Mouse (Mus musculus) c-Kit-positive CD71-positive TER-119-positive erythroid progenitor cells, embryonic 14.5 days (primary cell): ENCODE data around the gene Tnr.

Experiments used
- DNase-seq: peaks from one replicate; pipeline ENCODE4 v3.0.0-alpha.2; 2013; ENCODE audit warnings: low spot score

Gene Tnr

DNA sequence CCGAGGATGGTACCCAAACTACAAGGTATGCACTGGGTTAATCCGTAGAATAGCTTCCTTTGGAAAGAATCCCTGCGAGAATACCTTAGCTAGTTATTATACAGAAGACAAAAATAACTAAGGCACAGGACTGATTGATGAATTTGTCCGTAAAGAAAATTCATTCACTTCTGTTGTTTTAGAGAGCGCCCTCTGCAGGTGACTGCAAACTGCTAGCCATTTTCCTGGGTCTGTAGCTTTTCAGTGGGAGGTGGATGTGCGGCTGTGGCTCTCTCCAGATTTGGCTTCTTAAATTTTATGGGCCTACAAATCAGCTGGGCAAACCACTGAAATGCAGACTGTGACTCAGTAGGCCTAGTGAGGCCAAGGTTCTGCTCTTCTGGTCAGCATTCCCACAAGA lies 42.5 kb downstream of the Tnr start:
- DNase-seq: no peak

DNA sequence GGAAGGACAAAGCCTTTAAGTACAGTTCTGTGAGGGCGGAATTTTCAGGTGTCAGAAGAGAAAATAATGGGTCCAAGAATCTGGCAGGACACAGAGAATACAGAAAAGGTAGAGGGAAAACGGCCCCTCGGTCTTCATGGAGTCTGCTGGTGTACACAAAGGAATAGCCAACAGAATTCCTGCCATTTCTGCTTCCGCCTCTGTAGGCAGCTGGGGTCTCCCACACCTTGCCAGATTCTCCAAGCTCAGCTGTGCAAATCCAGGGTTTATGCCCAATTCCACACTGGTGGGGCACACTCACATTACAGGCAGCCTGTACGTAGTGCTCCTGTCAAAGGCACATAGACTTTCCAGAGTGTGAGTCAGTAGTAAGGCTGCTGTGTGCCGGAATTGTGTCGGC lies 43.6 kb downstream of the Tnr start:
- no peak for DNase-seq

DNA sequence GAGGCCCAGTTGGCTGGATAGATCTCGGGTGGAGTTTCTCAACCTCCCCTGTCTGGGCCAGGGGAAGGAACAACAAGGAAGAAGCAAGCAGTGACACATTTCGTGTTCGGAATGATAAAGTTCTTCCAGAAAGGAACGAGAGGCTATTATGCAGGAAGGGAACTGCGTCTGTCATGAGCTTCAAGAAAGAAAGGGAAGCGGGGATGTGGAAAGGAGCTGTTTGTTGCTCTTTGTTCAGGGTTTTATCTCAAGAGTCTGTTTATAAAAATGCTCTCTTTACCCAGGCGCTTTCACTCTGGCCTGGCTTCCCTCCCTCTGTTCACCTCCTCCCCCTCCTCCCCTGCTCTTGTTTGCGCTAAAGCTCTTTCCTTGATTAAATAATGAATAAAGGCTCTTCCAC lies 46.7 kb downstream of the Tnr start:
- no peak for DNase-seq

DNA sequence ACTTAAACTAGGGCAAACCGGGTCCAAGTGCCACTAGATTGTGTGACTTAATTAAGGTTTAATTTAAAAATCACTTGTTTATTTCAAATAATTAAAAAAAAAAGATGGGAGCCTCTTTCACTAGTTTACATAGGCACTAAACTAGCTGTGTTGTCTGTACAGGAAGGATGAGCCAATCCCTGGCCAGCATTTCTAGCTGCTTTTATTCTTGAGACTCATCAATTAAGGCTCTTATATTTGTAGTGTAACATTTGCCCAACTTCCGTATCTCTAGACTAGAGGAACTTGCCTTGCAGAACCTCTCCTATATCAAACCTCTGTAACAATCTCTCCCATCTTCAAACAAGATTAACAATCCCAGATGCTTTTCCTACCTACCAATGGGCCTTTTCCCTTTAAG lies 47.3 kb downstream of the Tnr start:
- DNase-seq: no peak

DNA sequence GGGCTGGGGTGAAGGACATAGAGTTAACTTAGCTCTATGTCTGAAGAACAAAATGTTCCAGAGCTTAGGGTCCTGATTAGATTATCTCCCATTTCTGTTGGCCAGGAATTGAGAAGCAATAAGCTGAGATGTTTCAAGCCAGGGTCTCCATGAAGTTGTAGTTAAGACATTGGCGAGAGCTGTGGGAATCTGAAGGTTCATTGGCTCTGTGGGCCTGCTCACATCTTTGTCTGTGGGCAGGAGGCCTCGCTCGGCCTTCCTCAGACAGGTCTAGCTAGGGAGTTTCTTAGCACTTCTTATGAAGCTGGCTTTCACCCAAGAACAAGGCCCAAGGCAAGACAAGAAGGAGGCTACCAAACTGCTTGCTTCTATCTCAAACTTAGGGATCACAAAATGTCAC lies 48.4 kb downstream of the Tnr start:
- no peak for DNase-seq

DNA sequence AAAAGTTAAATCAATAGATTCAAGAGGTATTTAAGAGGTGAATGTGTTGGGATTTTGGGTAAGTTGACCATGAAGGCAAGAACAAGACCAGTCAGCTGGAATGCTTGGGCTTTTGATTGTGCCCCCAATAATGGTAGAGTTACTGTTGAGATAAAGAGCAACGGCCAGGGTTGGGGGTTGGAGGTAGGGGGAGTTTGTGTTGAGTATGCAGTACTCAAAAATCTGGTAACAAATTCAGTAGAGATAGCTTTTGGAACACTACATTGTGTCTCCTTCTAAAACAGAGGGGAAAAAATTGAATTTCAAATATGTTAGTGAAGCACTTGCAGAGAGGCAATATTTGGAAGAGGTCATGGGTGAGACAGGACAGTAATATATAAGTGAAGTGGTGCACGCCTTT lies 49.5 kb downstream of the Tnr start:
- DNase-seq: no peak

DNA sequence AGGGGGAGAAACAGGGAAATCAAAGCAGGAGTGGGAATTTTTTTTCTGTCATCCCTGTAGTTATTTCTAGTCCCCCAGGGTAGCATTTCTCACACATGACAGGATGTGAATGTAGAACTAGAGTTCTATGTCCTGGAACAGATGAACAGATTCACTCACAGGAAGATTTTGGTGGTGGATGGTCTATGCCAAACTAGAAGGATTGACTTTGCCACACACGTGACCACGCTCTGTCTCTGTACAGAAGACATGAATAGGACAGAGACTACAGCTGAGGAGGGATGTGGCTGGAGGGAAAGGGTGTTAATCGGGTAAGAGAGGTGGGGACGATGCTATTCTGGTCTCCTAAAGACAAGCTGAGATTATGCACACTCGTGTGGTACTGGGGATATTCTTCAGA lies 51.1 kb downstream of the Tnr start:
- DNase-seq: no peak

DNA sequence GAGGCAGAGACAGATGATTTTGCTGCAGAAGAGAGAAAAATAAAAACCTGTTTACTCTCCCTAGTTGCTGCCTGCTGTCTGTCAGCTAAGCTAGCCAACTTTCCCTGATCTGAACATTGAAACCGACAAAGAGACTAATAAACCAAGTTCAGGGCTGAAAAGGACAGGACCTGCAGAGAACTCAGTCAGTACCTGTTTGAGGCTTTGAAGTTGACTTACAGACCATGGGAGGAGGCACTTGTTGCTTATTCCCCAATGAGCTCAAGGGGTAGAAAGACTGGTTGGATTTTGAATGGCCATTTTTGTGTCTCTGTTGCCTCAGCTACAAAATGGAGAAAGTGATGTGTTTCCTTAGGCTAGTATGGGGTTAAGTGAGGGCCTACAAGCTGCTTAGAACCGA lies 52.7 kb downstream of the Tnr start:
- no peak for DNase-seq

DNA sequence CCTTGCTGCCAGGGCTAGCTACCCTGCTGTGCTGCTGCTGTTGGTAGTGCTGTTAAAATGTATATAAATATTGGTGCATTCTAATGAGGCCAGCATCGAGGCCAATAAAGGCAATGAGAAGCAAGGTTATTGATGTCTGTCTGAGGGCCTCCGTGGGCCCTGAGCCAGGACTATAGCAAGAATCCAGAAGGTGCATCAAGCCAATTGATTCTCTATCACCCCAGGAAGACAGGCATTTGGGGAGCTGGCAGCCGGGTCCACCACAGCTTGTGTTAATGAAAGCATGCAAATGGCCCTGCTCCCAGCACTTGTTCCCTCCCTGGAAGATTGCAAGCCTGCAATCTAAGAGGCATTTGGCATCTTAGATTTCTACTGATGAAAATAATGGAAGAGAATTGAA lies 54.8 kb downstream of the Tnr start:
- DNase-seq: no peak

DNA sequence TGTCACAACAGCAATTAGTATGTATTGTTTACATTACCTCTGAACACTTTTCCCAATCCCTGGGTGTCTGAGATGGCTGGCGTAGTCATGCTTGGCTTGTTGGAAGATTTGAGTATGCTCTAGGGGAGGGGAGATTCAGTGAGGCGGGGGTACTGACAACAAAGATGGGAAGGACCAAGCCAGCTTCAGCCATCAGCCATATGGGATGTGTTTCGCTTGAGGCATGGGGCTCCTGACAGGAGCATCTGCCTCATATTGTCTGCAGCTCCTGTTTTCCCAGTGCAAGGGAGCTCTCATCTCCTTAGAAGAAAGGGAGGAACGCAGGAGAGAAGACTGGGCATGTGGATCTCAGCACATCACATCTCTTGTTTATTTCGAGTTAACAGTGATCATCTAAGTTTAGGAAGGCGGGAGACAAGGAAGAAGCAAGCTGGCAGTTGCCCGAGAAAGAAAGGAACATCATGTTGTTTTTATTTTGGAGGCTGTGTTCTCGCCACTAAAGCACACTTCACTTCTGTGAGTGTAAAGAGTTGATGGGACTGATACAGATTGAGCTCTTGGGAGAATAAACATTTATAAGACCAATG lies 56.9 kb downstream of the Tnr start:
- DNase-seq: no peak

DNA sequence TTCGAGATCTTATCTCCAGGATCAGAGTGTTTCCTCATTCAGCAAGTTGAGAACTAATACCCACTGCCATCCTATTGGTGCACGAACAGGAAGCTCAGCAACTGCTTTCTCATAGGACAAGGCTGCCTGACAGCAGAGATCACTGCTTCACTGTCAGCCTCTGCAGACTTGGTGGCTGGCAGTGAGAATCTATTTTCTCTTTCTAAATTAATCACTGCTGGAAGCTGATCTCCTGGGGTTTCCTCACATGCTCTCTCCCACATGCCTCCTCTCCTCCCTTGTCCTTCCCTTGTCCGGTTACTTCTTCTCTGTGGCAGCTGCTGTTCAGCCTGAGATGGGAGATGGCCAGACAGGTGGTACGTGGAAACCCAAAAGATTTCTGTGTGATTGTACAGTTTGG lies 60.3 kb downstream of the Tnr start:
- DNase-seq: no peak

DNA sequence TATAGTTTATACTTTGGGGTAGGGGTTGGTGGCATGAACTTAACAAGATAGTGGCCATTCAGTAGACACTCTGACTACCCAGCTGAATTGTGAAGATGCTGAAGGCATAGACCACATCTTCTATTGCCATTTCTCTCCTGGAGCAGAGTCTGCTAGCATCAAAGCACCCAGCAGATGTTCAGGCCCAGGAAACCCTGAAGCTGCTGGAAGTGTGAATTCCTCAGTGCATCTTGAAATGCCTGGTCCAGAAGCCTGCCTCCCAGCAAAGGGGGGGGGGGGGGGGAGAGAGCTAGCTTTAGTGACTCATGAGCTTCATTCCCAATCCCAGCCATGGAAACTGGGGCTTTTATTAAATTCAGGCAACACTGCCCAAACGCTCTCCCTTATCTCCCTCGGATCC lies 65.2 kb downstream of the Tnr start:
- DNase-seq: no peak

DNA sequence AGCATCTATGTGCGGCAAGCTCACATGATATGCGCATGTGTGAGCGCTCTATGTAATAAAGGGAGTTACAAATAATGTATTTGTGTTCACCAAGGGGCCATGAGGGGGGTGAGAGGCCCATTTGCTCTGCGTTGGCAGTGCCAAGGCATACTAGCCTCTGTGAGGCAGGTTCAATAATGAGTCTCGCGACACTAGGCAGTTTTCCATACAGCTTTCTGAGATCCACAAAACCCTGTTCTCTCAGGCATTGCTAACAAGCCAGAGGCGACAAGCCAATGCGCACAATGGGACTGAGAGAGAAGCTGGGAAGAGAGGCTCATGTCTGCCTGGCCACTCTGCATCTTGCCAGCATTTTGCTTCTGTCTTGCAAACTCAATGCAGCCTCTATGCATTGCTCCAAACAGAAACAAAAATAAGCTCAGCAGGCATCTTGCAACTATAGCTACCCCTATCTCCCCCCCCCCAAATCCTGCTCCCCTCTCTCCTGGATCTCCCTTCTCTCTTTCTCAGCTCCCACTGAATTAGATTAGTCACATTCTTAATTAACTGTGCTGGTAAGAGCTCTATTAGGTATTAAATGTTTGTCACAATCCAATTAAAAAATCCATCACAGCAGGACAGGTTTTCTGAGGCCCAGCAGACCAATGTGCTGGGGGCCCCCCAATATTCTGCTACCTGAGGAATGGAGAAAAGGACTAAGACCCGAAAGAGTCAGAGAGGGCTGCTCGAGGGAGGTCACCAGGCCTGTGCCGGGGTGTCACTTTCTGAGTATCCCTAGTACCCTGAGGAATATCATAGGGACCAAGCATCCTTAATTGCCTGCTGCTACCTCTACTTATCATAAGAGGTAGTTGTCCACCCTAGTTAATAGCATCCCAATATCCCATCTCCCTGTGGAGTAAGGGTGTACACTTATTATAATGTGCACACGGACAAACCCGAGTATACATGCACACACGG lies 70.8 kb downstream of the Tnr start:
- DNase-seq: no peak

DNA sequence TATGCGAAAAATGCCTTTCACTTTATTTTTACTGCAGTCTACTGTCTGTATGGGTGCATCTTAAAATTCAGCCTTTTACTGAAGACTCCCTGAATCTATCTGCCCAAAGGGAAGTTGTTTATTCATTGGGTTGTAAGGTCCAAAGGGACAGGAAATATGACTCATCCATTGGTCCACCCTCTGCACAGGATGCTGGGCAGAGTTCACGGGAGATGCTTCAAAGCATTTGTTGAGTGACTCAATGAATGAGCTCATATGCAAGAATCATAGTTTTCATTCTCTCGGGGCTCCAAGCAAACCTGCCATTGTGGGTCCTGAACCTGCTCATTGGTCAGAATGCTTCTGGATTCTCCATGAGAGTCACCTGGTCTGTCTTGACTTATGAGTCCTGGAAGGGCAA lies 72.2 kb downstream of the Tnr start:
- DNase-seq: no peak

DNA sequence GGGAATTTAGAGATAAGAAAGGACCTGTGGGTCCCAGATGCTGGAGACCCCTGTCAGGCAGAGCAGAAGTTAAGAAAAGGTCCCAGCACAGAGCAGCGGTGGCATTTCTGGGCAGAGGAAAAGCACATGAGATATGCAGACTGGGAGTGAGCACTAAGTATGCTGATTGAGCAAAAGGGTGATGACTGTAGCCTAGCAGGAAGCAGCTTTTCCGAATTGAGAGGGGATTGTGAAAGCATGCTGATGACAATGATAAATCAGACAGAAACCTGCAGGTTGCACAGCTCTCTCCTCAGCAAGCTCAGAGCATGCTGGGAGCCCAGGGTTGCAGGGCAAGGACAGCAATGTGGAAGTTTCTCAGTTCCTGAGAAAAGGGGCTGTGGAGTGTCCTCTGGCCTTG lies 73.1 kb downstream of the Tnr start:
- no peak for DNase-seq

DNA sequence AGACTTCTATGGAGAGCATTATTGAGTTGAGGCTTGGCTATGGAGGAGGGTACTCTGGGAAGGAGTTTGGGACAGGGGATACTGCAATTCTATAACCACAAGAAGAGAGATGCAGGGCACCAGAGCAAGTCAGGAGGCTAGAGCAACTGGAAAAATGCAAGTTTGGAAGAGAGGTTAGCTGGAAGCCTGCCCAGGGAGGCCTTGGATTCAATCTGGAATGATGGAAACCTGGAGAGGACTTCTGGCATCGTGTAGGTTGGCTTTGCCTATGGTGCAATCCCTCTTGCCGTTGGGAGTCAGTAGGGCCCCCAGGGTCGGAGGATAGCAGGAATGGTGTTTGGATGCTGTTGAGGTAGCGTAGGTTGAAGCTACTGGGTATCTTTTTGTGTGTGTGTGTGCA lies 90.0 kb downstream of the Tnr start:
- DNase-seq: no peak

DNA sequence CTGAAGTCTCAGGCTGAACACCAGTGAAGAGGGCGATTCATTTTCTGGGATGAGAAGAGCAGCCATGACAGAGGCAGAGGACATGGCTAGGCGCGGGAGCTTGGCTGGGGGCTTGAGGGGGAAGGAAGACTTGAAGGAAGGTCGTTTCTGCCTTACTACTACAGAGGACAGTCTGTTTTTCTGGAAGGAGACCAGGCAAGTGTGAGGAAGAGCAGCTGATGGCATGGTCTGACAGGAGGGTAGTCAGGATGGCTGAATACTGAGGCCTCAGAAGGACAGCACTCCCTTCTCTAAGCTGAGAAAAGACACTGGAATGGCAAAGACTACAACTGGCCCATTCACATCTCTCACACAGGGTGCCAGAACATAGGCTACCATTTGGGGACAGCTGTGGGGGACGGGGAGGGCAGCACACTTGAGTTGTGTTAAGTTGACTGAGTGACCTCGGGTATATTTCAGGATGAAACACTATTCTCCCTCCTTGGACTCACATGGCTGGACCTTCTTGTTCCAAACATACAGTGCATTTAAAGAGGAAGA lies 90.6 kb downstream of the Tnr start:
- no peak for DNase-seq

DNA sequence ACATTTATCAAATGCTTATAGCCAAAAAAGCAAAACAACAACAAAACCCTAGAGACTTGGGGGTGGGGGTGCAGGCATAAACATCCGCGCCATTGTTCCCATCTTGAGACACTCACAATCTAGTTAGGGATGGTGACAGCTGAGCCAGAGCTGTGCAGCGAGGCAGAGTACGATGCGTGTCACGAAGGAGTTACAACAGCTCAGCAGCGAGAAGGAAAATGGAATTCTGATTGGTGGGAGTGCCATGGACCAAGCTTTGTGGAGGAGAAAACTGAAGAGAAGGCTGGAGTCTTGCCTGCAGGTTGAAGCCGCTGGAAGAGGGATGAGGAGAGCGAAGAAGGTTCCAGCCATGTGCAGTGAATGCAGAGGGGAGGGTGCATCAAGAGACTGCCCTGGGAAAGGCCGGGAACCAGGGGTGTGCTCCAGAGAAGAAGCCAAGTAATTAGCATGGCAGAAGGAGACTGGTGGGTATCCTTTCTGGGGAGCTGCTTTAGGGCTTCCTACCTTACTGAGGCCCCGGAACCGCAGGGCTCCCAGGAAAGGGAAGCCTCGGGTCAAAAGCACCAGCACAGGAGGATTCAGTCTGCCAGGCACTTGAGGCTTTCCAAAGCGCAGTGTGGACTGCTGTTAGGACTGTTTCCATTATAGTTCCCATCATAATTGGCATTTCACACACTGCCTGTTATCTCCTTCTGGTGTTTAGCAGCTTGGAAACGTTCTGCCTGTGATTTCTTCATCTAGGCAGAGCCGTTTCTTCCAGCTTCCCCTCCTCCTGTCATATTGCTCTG lies 91.3 kb downstream of the Tnr start:
- DNase-seq: no peak

DNA sequence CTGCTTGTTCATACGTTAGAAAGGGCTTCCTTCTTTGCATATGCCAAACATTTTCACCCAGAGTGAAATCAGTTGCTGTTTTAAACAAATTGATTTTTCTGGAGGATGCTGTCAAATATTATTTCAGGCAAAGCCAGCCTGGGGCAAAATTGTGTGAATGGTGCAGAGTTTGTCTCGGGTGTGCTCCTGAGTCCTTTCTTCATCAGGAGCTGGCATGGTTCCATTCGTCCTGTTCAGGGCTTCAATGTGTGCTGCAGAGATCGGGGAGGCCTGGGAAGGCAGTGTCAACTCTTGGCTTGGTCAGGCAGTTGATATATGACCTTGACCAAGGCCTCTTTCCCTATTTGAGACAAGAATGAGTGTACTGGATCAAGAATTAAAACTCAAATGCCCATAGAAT lies 92.1 kb downstream of the Tnr start:
- no peak for DNase-seq

DNA sequence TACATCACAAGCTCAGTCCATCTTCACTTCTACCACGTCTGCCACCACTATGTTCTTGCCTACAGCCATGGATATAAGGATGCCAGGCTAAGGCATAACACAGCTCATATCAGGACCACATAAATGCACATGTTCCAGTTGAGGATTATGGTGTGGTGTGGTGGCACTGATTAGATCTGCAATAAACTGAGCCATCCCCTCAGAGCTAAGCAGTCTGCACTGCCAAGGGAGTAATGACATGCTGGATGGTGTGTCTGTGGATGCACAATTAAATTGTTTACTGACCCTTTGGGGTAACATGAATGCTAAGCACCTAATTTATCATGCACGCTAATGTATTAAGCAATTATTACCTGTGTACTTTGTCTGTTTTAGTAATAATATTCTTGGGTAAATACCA lies 95.6 kb downstream of the Tnr start:
- no peak for DNase-seq

DNA sequence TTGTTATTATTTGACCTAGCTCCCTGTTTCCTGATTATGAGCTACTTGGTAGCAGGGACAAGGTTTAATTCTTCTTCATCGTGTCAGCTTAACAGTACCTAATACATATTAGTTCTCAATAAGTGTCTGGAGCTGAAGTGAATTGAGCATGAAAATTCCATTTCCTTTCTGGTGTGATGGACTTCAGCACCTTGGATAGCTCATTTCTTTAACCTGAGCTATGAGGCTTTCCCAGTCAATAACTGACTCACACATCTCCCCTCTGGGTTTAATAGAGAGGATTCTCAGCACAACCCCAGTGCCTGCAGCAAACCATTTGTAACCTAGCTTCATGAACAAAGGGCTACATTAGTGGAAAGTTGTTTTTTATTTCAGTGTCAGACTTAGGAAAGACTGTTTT lies 97.8 kb downstream of the Tnr start:
- DNase-seq: no peak

DNA sequence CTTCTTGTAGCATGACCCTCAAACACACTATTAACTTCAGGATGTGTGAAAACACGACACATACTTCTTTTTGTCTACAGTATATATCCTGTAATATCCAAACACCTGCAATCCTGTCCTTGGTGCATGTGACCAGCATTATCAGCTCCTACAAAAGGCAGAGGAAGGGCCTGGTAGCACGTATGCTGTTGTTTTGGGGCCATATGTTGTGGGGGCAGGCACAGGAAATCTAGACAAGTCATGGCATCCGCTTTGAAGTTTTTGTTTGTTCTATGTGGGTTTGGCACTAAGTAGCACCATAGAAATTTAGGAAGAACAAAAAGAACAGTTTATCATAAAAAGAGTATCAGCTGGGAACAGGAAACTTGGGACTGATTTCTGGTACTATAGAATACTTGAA lies 105.5 kb downstream of the Tnr start:
- DNase-seq: no peak
